Mouse (Mus musculus): ENCODE measurements at regions not wholly inside any gene's neighbourhood (a gene's known extent, or its start where the extent isn't known, plus 50 kb on each side); places are given as distances from the start of the nearest gene placed in this dataset.

- no peak for TF ChIP-seq CTCF (IDR thresholded peaks at IDR 0.05; ENCODE audit: borderline replicate concordance, extremely low read depth, insufficient read depth, insufficient read length)
- TF ChIP-seq POLR2A (IDR thresholded peaks at IDR 0.05; ENCODE audit: borderline replicate concordance, extremely low read depth, insufficient read depth, insufficient read length, poor library complexity, severe bottlenecking), result no peak
Measured at GRCm38 (mm10) chr19:26492806-26493205, 112.0 kb upstream of the Smarca2 start.
